Mouse (Mus musculus): ENCODE results near the gene Aspscr1. TPM values are rescaled to one million over a fixed set of nuclear protein-coding genes. Genes with fewer than 3 reads are reported as not detected.
A peak's percentile ranks its signal among the peaks of the same experiment; 100 is the strongest.
"Not testable (repeated sequence)": the region's sequence is repeated elsewhere in the genome, so short reads cannot be mapped to it uniquely, and the experiment has no call there.

Aspscr1 gene
- polyA plus RNA-seq, 1 experiment from 2014 or later, result 139 TPM

DNA sequence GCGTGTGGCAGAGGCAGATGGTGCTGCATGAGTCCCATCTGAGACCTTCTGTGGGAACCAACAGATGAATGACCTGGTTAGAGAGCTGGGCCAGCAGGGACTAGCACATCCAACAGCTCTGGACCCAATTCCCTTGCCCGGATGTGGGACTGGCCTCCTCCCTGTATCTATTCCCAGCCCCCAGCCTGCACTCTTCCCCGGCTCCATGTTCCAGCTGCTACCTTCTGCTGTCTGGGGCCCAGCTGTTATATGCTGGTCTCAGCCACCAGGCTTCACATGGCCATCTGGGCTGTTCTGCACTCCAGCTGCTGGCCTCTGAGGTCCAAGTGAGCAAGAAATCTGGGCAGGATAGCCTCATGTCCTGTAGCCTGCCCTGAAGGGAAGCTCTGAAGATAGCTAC, 7.4 kb upstream of the Aspscr1 start:
- WGBS, result 73% methylated on average over 3 of the region's 3 CpGs
- no peak overlapping the region for H3K9ac ChIP-seq
- no peaks in the 10 kb centered on the region for H3K36me3 ChIP-seq
- peaks cover 35% of the 10 kb centered on the region for H3K27me3 ChIP-seq (replicated peaks)
- ATAC-seq (ENCODE audit: low FRiP score, low read depth), result no peak
- H3K4me1 ChIP-seq, result peaks cover 13% of the 10 kb centered on the region
- no peak overlapping the region for H3K4me3 ChIP-seq
- no peaks in the 10 kb centered on the region for H3K9me3 ChIP-seq
- no peak overlapping the region for H3K4me2 ChIP-seq (replicated peaks)
- H3K27ac ChIP-seq, result no peak overlapping the region

DNA sequence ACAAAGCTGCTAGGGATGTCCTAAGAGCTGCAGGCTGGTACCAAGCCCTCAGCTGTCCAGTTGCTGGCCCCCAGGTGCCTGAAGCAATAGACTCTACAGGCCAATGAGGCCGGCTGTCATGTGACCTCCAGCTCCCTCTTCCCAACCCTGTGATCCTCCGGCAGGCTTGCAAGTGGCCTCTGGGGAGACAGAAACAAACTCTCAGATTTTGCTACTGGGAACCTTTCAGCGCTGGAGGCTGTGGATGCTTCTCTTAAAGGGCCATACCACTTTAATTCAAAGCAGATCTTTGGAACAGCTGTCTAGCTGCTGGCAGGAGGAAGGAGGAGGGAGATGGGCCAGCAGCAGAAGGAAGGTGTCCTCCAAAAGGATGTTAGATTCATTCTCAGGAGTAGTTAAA, 6.2 kb upstream of the Aspscr1 start:
- H3K9me3 ChIP-seq, result no peaks in the 10 kb centered on the region
- no peak for ATAC-seq (ENCODE audit: low FRiP score, low read depth)
- peaks cover 23% of the 10 kb centered on the region for H3K27me3 ChIP-seq (replicated peaks)
- no peak overlapping the region for H3K4me3 ChIP-seq
- H3K27ac ChIP-seq, result no peak overlapping the region
- WGBS, result 4% methylated on average over 3 of the region's 3 CpGs
- no peak overlapping the region for H3K9ac ChIP-seq
- H3K4me2 ChIP-seq (replicated peaks), result no peak overlapping the region
- H3K4me1 ChIP-seq, result 0 out of 2 replicates have a peak, but pooled peaks cover 2% of the 10 kb centered on the region
- H3K36me3 ChIP-seq, result no peaks in the 10 kb centered on the region

DNA sequence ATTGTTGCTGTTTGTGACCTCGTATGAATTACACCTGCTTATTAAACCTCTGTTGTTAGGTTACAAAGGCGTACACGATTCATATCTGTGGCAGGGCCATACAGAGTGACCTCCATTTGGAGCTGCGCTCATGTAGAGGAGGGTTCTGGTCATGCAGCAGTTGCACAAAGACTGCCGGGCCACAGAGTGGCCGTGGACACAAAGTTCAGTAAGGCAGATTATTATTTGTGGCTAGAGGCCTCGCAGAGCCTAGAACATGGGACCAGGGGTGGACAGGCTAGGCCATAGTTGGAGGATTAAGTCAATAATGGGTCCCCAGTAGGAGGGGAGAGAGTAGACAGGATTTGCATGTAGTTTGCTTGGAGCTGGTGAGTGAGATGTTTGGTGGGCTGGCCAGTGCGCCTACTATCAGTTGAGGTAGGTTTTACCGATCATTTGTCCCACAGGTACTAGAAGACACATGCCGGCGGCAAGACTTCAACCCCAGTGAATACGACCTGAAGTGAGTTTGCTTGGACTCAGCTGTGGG, 885 bp downstream of the Aspscr1 start:
- ATAC-seq (ENCODE audit: low FRiP score, low read depth), result peak; percentile 29
- 38% methylated on average over 12 of the region's 12 CpGs for WGBS
- Histone ChIP-seq H3K36me3 (peaks cover 28% of the 10 kb centered on the region), H3K9me3 (no peaks in the 10 kb centered on the region), H3K27me3 (replicated peaks) (no peaks in the 10 kb centered on the region), H3K4me3 (peak overlapping the region; percentile 74), H3K9ac (peak overlapping the region; percentile 84), H3K27ac (no peak overlapping the region), H3K4me2 (replicated peaks) (peak overlapping the region; percentile 87), H3K4me1 (peaks cover 7% of the 10 kb centered on the region)

DNA sequence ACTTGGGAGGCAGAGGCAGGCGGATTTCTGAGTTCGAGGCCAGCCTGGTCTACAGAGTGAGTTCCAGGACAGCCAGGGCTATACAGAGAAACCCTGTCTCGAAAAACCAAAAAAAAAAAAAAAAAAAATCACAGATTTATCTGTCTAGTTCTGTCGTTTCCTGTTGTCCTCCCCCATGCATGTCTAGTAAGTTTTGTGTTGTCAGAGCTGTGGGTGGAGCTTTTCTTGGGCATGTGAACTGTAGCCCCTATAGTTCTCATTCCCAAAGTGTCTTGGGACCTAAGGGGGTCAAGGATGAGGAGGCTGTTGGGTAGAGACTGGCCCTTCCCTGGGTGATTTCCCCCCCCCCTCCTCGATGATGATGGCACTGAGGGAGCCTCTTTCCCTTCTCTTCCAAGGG, 3.1 kb downstream of the Aspscr1 start:
- H3K4me2 ChIP-seq (replicated peaks); H3K9ac ChIP-seq; H3K9me3 ChIP-seq; H3K4me3 ChIP-seq; H3K27ac ChIP-seq; H3K4me1 ChIP-seq; H3K27me3 ChIP-seq (replicated peaks); ATAC-seq (ENCODE audit: low FRiP score, low read depth): not testable (repeated sequence)
- H3K36me3 ChIP-seq, result peaks cover 44% of the 10 kb centered on the region
- 98% methylated on average over 4 of the region's 5 CpGs for WGBS

DNA sequence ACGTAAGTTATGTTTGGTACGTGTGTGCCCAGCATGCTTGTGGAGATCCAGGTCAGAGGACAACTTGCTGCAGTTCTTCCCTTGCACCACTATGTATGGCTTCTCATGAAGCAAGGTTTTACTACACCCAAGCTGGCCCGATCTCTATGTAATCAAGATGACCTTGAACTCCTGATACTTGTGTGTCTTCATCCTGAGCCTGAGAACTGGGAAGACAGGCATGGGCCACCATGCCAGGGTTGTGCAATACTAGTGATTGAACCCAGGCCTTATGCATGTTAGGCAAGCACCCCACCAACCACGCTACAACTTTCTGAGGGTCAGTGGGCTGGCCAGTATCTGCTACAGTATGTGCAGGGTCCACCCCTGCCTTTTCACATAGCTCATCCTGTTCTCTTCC, 4.2 kb downstream of the Aspscr1 start:
- H3K9me3 ChIP-seq, result no peaks in the 10 kb centered on the region
- H3K27ac ChIP-seq, result no peak overlapping the region
- no peaks in the 10 kb centered on the region for H3K27me3 ChIP-seq (replicated peaks)
- peaks cover 7% of the 10 kb centered on the region for H3K4me1 ChIP-seq
- no peak overlapping the region for H3K4me2 ChIP-seq (replicated peaks)
- no peak overlapping the region for H3K9ac ChIP-seq
- H3K4me3 ChIP-seq, result no peak overlapping the region
- ATAC-seq (ENCODE audit: low FRiP score, low read depth), result no peak
- WGBS, result 97% methylated on average over 4 of the region's 4 CpGs
- peaks cover 51% of the 10 kb centered on the region for H3K36me3 ChIP-seq

DNA sequence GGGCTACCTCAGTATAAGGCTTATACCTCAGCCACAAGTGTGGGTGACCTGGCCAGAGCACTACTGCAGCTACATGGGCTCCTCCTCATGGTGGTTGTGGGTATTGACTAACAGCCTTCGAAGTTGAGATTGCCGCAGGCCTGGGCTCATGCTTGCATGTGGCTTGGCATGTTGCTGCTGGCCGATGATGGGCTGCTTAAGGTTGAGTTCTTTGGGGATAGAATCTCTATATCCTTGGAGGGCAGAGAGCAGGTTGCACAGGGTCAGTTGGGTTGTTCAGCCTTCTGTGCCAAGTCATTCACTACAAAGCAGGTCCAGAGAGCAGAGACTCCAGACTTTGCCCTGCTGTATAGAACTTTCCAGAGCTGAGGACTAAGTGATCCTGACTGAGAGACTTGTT, 7.1 kb downstream of the Aspscr1 start:
- Histone ChIP-seq H3K36me3 (peaks cover 71% of the 10 kb centered on the region), H3K4me2 (replicated peaks) (no peak overlapping the region), H3K4me1 (no peaks in the 10 kb centered on the region; the same call in 1 of the 2 replicates), H3K4me3 (no peak overlapping the region), H3K27ac (no peak overlapping the region), H3K9ac (no peak overlapping the region), H3K9me3 (no peaks in the 10 kb centered on the region), H3K27me3 (replicated peaks) (no peaks in the 10 kb centered on the region)
- WGBS, result 90% methylated on average over 3 of the region's 3 CpGs
- no peak for ATAC-seq (ENCODE audit: low FRiP score, low read depth)

DNA sequence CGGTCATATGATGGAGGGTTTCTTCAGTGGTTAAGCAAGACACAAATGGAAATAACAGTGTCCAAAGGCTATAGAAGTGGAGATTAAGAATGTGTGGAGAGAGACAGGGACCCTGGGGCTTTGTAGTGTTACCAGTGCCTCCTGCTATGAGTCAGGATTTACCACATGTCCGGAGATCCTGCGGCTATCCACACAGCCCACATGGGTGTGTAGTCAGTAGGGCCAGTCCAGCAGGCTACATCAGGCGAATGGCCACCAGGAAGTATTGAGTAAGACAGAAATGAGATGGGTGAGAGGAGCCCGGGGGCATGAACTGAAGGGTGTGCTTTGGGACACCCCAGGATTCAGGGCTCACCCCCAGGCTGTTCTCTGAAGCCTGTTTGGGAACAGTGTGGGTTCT, 9.9 kb downstream of the Aspscr1 start:
- H3K9ac ChIP-seq, result no peak overlapping the region
- WGBS, result 95% methylated on average over 5 of the region's 5 CpGs
- H3K4me2 ChIP-seq (replicated peaks), result no peak overlapping the region
- H3K36me3 ChIP-seq, result peaks cover 75% of the 10 kb centered on the region
- no peaks in the 10 kb centered on the region for H3K27me3 ChIP-seq (replicated peaks)
- no peak overlapping the region for H3K27ac ChIP-seq
- ATAC-seq (ENCODE audit: low FRiP score, low read depth), result no peak
- no peaks in the 10 kb centered on the region for H3K9me3 ChIP-seq
- no peak overlapping the region for H3K4me3 ChIP-seq
- H3K4me1 ChIP-seq, result no peaks in the 10 kb centered on the region; the same call in 1 of the 2 replicates

DNA sequence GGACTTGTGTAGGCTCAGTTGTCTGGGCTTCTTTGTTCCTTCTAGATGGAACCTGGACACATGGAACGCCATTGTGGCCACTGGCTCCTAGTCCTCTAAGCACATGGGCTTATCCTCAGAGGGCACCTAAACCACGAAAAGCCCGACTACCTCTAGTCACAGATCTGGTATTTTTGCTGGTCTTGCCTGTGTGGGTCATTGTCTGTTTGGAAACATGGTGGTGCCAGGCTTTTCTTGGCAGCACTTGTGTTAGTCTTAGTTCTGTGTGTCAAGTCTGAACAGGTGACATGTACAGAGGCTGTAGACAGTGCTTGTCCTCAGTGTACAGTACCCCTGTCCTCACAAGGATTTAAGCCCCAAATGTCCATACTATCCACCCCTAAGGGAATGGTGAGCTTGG, 10.8 kb downstream of the Aspscr1 start:
- H3K36me3 ChIP-seq, result peaks cover 74% of the 10 kb centered on the region

DNA sequence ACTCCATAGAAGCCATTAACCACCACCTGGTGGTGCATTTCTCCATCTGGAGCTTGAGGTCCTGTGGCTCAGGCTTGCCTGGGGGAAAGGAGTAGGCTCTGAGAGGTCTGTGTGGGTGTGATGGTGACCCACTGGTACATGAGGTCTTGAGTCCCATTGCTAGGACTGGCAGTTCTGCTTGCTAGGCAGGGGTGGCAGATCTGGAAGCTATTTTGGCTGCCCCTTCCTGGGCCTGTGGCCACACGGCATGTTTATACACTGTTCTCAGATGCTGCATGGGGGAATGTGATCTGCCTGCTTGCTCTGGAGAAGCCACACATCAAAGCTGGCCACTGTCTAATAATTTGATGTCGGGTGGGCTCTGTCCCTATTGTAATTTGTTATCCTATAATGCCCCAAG, 11.3 kb downstream of the Aspscr1 start:
- Histone ChIP-seq H3K27me3 (replicated peaks) (no peaks in the 10 kb centered on the region), H3K4me1 (no peaks in the 10 kb centered on the region; the same call in 1 of the 2 replicates), H3K9me3 (no peaks in the 10 kb centered on the region), H3K27ac (no peak overlapping the region), H3K4me2 (replicated peaks) (no peak overlapping the region), H3K4me3 (no peak overlapping the region), H3K9ac (no peak overlapping the region), H3K36me3 (peaks cover 77% of the 10 kb centered on the region)
- no peak for ATAC-seq (ENCODE audit: low FRiP score, low read depth)
- 84% methylated on average over 2 of the region's 2 CpGs for WGBS

More for the DNA sequence above, 10.8 kb downstream of the Aspscr1 start:
- H3K9me3 ChIP-seq, result no peaks in the 10 kb centered on the region
- 89% methylated on average over 3 of the region's 3 CpGs for WGBS
- H3K9ac ChIP-seq, result no peak overlapping the region
- H3K4me3 ChIP-seq, result no peak overlapping the region
- no peaks in the 10 kb centered on the region; the same call in 1 of the 2 replicates for H3K4me1 ChIP-seq
- H3K27me3 ChIP-seq (replicated peaks), result no peaks in the 10 kb centered on the region
- no peak for ATAC-seq (ENCODE audit: low FRiP score, low read depth)
- no peak overlapping the region for H3K4me2 ChIP-seq (replicated peaks)
- no peak overlapping the region for H3K27ac ChIP-seq

DNA sequence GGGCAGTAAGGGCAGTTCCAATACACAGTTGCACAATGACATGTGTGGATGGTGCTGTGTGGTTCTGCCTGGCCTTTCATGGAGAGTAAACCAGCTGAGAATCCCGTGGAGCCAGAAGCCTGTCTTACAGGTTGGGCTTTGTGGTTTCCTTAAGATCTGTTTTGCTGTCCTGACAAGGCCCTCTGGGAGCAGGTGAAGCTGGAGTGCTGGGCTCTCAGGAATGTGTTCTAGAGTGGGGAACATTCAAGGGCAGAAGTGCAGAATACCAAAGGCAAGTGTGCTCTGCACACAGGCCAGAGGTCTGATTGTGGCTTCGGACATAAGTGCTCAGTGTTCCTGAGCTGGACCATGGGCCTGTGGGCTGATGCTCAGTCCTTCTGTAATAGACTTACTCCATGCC, 11.9 kb downstream of the Aspscr1 start:
- 86% methylated on average over 2 of the region's 2 CpGs for WGBS

DNA sequence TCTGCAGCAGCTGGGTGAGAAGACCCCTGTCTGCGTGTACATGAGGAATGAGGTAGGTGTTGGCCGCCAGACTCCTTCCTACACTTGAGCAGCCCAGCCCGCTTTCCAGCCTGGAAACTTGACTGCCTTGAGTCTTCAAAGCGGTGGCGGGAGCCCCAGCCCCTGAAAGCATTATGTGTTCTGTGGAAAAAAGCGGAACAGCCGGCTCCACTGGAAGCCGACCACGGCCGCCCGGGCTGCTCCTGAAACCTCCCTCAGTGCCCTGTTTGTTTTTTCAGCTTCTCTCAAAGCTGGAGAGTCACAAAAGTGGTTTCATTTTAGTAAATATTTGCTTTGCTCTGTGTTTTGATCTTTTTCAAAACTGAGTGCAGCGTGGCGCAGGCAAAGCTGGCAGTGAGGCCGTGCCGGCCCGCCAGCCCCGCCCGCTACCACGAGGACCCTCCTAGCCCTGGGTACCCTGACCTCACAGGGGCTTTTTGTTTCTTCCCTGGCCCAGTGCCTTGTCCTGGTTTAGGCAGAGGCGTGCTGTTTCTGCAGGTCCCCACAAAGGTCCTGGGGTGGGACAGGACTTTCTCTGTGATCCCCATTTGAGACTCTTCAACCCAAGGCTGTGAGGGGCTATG, 14.0 kb downstream of the Aspscr1 start:
- no peak overlapping the region for H3K4me2 ChIP-seq (replicated peaks)

More for the DNA sequence above, 11.9 kb downstream of the Aspscr1 start:
- no peaks in the 10 kb centered on the region for H3K27me3 ChIP-seq (replicated peaks)
- H3K9me3 ChIP-seq, result no peaks in the 10 kb centered on the region
- no peak overlapping the region for H3K4me2 ChIP-seq (replicated peaks)
- H3K9ac ChIP-seq, result no peak overlapping the region
- no peak for ATAC-seq (ENCODE audit: low FRiP score, low read depth)
- no peaks in the 10 kb centered on the region; the same call in 1 of the 2 replicates for H3K4me1 ChIP-seq
- no peak overlapping the region for H3K27ac ChIP-seq
- no peak overlapping the region for H3K4me3 ChIP-seq
- H3K36me3 ChIP-seq, result peaks cover 80% of the 10 kb centered on the region

DNA sequence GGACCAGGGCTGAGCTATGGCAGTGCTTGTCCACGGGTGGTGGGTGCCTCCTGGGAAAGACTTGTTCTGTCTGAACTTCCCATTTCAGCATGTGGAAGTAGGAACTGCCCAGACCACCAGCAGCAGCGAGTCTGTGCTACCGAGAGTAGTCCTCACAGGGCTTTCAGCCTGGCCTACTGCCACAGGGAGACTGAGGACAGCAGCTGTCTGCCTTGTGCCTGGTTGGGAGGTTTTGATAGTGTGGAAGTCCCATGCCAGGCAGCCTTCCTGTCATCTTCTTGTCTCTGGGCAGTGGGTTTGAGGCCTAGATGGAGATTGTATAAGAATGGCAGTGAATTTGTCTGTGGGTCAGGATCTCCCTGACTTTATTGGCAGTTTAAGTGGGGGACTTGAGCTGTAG, 16.6 kb downstream of the Aspscr1 start:
- no peak for ATAC-seq (ENCODE audit: low FRiP score, low read depth)
- Histone ChIP-seq H3K4me3 (no peak overlapping the region), H3K9ac (no peak overlapping the region), H3K36me3 (peaks cover 69% of the 10 kb centered on the region), H3K27ac (no peak overlapping the region), H3K4me2 (replicated peaks) (no peak overlapping the region), H3K27me3 (replicated peaks) (no peaks in the 10 kb centered on the region), H3K9me3 (no peaks in the 10 kb centered on the region), H3K4me1 (0 out of 2 replicates have a peak, but pooled peaks cover 2% of the 10 kb centered on the region)
- 82% methylated on average over 3 of the region's 3 CpGs for WGBS

More for the DNA sequence above, 14.0 kb downstream of the Aspscr1 start:
- Histone ChIP-seq H3K9ac (no peak overlapping the region), H3K4me1 (no peaks in the 10 kb centered on the region; the same call in 1 of the 2 replicates), H3K27me3 (replicated peaks) (no peaks in the 10 kb centered on the region), H3K4me3 (no peak overlapping the region), H3K27ac (no peak overlapping the region), H3K36me3 (peaks cover 71% of the 10 kb centered on the region), H3K9me3 (no peaks in the 10 kb centered on the region)
- ATAC-seq (ENCODE audit: low FRiP score, low read depth), result no peak
- 73% methylated on average over 20 of the region's 20 CpGs for WGBS

DNA sequence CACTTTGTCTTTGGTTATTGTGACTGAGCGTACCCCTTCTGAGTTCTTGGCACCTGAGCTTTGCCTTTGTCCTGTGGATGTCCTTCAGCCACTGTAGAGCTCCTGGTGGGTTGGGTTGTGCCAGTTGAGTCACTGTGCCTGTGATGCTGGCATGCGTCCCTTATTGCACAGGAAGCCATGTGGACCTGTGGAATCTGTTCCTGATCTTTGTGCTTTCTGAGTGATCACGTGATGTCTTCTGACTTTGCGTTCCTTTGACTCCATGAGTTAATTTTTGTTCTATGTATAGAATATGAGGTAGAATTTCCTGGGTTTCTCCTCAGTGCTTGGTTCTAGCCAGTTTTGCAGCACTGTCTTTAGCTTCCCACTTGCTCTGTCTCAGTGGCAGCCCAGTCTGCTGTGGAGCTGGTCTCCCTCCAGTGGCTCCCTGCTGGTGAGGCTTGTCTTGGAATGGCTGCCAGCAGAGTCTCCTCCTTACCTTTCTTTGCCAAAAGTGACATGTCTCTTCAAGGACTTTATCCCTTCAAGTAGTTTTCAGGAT, 19.8 kb downstream of the Aspscr1 start:
- H3K9me3 ChIP-seq, result no peaks in the 10 kb centered on the region
- 92% methylated on average over 4 of the region's 4 CpGs for WGBS
- no peaks in the 10 kb centered on the region for H3K27me3 ChIP-seq (replicated peaks)
- peaks cover 56% of the 10 kb centered on the region for H3K36me3 ChIP-seq
- H3K4me1 ChIP-seq, result peaks cover 20% of the 10 kb centered on the region
- ATAC-seq (ENCODE audit: low FRiP score, low read depth), result no peak
- H3K9ac ChIP-seq, result no peak overlapping the region
- no peak overlapping the region for H3K27ac ChIP-seq
- no peak overlapping the region for H3K4me3 ChIP-seq
- H3K4me2 ChIP-seq (replicated peaks), result no peak overlapping the region

All from neural tube, embryonic 12.5 days (tissue).